Comparison of ENCODE assay signal across 9 mouse cellular contexts in the genomic region with DNA sequence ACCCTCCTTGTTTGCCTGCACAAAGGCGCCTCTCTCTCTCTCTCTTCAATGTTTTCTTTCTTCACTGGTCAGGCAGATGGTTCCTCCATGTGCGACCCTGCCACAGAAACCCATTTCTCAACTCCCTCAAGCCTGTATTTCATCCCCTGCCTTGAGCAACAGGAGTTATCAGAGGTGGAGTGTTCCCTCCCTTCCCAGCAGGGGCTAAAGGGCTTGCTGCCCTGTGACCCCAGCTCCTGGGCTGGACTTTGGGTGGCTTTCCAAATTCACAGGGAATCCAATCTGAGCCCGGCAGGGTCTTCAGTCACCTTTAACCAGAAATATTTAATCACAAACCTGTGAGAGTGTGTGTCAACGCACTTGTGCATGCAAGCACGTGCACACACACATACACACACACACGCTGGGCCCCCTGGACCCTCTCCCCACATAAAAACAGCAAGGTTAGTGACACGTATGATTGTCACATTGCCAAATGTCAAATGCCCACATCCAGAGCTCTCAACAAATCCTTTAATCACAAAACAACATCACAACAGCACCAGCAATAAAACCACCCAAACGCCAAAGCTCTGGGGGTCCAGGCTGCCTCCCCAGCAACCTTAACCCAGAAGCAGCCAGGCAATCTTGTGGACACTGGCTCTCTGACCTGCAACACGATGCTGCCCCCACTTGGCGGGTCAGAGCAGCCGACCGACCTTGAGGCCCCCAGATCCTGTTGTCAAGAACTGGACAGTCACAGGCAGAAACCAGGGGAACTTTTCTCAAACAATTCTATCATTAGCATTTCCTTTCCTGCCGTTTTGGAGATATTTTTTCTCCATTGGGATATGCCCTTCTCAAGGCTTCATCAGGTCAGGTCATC. TPM values are rescaled to one million over a fixed set of nuclear protein-coding genes. Genes with fewer than 3 reads are reported as not detected.
DNase-seq lines count a peak whose midpoint lies in the region; ATAC-seq and TF ChIP-seq lines count a peak whose summit lies in the region.
"Had no signal": no experiment of that assay in that cellular context is flagged by ENCODE, and none has a peak within 500 bp of the region (broad histone marks: within the 10 kb centered on the region; RNA-seq: fewer than 3 reads in every experiment).

No protein-coding gene starts in this region.

- 0 out of 2 replicates have a peak, but pooled peaks cover 9% of the 10 kb centered on the region for H3K27me3 ChIP-seq in heart, embryonic 12.5 days (replicated peaks)
- H3K27me3 ChIP-seq in thymus, adult 2 months (ENCODE audit: control insufficient read depth, insufficient read depth, low read length) = no peaks in the 10 kb centered on the region; the same call in 1 of the 2 replicates
- H3K27me3 ChIP-seq in limb, embryonic 11.5 days (ENCODE audit: control insufficient read depth, insufficient read depth, low read length) = no peaks in the 10 kb centered on the region

- H3K4me2 ChIP-seq in heart, embryonic 12.5 days = no peak overlapping the region
- H3K4me2 ChIP-seq in limb, embryonic 11.5 days (ENCODE audit: low read depth, severe bottlenecking) = no peak overlapping the region

- no peaks in the 10 kb centered on the region for H3K4me1 ChIP-seq in heart, embryonic 12.5 days (replicated peaks)
- H3K4me1 ChIP-seq in thymus, adult 2 months (replicated peaks; ENCODE audit: control insufficient read depth, insufficient read depth, low read length) = no peaks in the 10 kb centered on the region
- H3K4me1 ChIP-seq in limb, embryonic 11.5 days (ENCODE audit: control insufficient read depth, insufficient read depth, low read length) = peaks cover 19% of the 10 kb centered on the region

- no peak overlapping the region for H3K27ac ChIP-seq in heart, embryonic 12.5 days (ENCODE audit: poor library complexity, severe bottlenecking)
- no peak overlapping the region for H3K27ac ChIP-seq in thymus, adult 2 months (ENCODE audit: control insufficient read depth, insufficient read depth, low read length)
- no peak overlapping the region; the same call in 1 of the 2 replicates for H3K27ac ChIP-seq in limb, embryonic 11.5 days (replicated peaks; ENCODE audit: low read depth, low read length)

- no peak for ATAC-seq in heart, embryonic 12.5 days (ENCODE audit: insufficient number of reproducible peaks, low FRiP score)
- ATAC-seq in limb, embryonic 11.5 days (ENCODE audit: insufficient number of reproducible peaks, low FRiP score, low TSS enrichment, low read depth) = no peak
- ATAC-seq: Patski had no signal

- peak; percentile 14 to 19 for DNase-seq in heart, postnatal 14 days
- DNase-seq in thymus, postnatal 25 days = peak; percentile 6
- no peak for DNase-seq in thymus, adult 2 months
- no peak for DNase-seq in limb, embryonic 11.5 days (ENCODE audit: low spot score)
- DNase-seq in testis, postnatal 10 days (ENCODE audit: low spot score) = peak; percentile 46
- DNase-seq in frontal cortex, adult 2 months (ENCODE audit: extremely low spot score in 1 of 2, low spot score in 1 of 2) = no peak
- no peak for DNase-seq in left cerebral cortex, adult 9 months (ENCODE audit: low spot score in 2 of 2)

- no peak overlapping the region for H3K9ac ChIP-seq in heart, embryonic 12.5 days
- 0 out of 2 replicates have a peak overlapping the region, but pooled peaks have one; percentile 7 for H3K9ac ChIP-seq in limb, embryonic 11.5 days (ENCODE audit: low read length)

- TF ChIP-seq CTCF in thymus, adult 2 months (IDR thresholded peaks at IDR 0.05; ENCODE audit: borderline replicate concordance, control insufficient read depth, extremely low read depth, insufficient read depth, low read length, poor library complexity) = no peak

- intact Hi-C loops in heart, postnatal 14 days (cut with DNase I) = loop anchor here (5.0 to 10.0 kb wide), 2 partner anchors 172 to 704 kb away; no protein-coding TSS in a partner anchor

- no peak for TF ChIP-seq POLR2A in thymus, adult 2 months (IDR thresholded peaks at IDR 0.05; ENCODE audit: control insufficient read depth, extremely low read depth, insufficient read depth, low read length, poor library complexity)

- peaks cover 63% of the 10 kb centered on the region for H3K36me3 ChIP-seq in heart, embryonic 12.5 days
- H3K36me3 ChIP-seq in thymus, adult 2 months (ENCODE audit: control insufficient read depth, insufficient read depth, low read length) = no peaks in the 10 kb centered on the region
- H3K36me3 ChIP-seq in limb, embryonic 11.5 days (ENCODE audit: control insufficient read depth, insufficient read depth, low read length) = peaks cover 18% of the 10 kb centered on the region

- 51% methylated on average over 13 of the region's 13 CpGs for WGBS in heart, embryonic 12.5 days
- 65% methylated on average over 13 of the region's 13 CpGs for WGBS in thymus, adult 2 months
- WGBS in limb, embryonic 11.5 days = 50% methylated on average over 13 of the region's 13 CpGs

- H3K9me3 ChIP-seq in heart, embryonic 12.5 days (replicated peaks) = peaks cover 11% of the 10 kb centered on the region
- peaks cover 6% of the 10 kb centered on the region; the same call in 1 of the 2 replicates for H3K9me3 ChIP-seq in limb, embryonic 11.5 days (ENCODE audit: control insufficient read depth, low read length)

- no peak overlapping the region for H3K4me3 ChIP-seq in heart, embryonic 12.5 days
- H3K4me3 ChIP-seq in thymus, adult 2 months (ENCODE audit: control insufficient read depth, insufficient read depth, low read length) = no peak overlapping the region
- H3K4me3 ChIP-seq in limb, embryonic 11.5 days (ENCODE audit: low read depth, low read length) = no peak overlapping the region

RNA-seq across cellular contexts. Expression of gene Rtl1, which starts 8.7 kb away (rescaled TPM):
- under 1 TPM; 0.20 to 0.36 TPM for total RNA-seq in heart, postnatal 14 days (2021)
- 0.34 and 0.54 TPM in 2 replicates for polyA plus RNA-seq in heart, embryonic 12.5 days (2016; fragmentation: Nextera tagmentation; extraction: Ambion mirVana)
- 0.01 TPM in 1 of 2 replicates, not detected in the other for polyA plus RNA-seq in thymus, adult 2 months (2012; rRNA removed)
- polyA plus RNA-seq in limb, embryonic 11.5 days (2014; fragmentation: Nextera tagmentation; extraction: Ambion mirVana) = 0.85 and 0.91 TPM in 2 replicates
- 0.13 and 0.16 TPM in 2 replicates for polyA plus RNA-seq in frontal cortex, adult 2 months (2012; rRNA removed)
- polyA plus RNA-seq: Patski had no signal

Comparison
In these comparisons a context has a peak if more than half of its experiments do, and no peak if none do; other contexts are left out.
1. DNase-seq: peak in heart, postnatal 14 days (2 of 2), thymus, postnatal 25 days (single experiment) and testis, postnatal 10 days (single experiment); none in thymus, adult 2 months (single experiment), limb, embryonic 11.5 days (single experiment), frontal cortex, adult 2 months (0 of 2) and left cerebral cortex, adult 9 months (0 of 2).